Mouse (Mus musculus) thymus, postnatal 10 days (tissue): ENCODE measurements at regions not wholly inside any gene's neighbourhood (a gene's known extent, or its start where the extent isn't known, plus 50 kb on each side); places are given as distances from the start of the nearest gene placed in this dataset.
A peak's percentile ranks its signal among the peaks of the same experiment; 100 is the strongest.

Experiments
- DNase-seq, 2 experiments: peaks; one replicate each; pipeline ENCODE4 v3.0.0; 2021; ENCODE audit warnings: low spot score in 2 of 2

DNA sequence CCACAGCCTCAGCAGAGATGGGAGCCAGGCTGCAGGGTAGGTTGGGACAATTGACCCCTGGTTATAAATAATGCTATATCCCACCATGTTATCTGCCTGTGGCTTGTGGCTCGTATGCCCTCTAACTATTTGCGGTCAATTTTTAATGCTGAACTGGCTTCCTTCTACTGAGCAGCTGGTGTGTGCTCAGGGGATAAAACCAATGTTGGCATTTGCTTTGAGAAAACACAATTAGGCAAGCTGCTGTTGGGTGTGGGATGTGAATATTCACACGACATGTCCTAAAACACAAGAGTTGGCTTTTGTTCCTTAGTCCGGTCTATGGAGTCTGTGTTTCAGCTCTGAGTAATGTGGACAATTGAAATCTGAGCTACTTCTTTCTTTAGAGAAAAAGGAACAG, 123.6 kb upstream of the Npvf start:
- no peak for DNase-seq

DNA sequence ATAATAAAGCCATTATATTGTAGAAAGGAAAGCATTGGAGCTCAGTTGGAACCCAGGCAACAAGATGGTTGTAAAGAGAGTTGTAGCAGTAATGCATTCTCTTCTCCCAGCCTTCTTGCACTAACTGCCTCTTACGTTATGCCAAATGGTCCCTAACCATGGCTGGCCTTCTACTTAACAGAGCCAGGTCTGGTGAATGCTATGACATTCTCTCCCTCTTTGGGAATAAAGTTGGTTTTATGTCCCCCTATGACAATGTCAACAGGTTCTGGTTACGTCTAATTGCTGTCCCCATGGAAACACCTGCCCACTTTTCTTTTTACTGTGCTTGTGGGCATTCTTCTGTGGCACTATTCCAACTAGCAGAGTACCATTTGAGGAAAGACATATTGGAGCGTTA, 126.4 kb upstream of the Npvf start:
- no peak for DNase-seq

DNA sequence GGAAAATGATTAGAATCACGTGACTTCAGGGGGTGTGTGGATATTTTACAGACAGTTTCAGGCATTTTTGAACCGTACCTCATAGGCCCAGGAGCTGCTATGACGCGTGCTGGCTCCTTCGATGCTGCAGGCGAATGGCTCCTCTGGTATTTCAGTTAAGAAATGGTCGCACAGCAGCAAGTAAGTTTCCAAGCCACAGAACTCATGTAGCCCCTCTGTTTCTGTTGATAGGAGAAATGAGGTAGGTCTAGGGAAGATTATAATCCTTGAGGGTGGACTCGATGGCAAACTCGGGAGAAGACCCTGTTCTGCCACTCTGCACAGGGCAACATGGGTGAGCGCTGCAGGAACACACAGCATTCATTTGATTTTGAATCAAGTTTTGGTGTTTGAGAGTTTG, 127.0 kb upstream of the Npvf start:
- DNase-seq: no peak

DNA sequence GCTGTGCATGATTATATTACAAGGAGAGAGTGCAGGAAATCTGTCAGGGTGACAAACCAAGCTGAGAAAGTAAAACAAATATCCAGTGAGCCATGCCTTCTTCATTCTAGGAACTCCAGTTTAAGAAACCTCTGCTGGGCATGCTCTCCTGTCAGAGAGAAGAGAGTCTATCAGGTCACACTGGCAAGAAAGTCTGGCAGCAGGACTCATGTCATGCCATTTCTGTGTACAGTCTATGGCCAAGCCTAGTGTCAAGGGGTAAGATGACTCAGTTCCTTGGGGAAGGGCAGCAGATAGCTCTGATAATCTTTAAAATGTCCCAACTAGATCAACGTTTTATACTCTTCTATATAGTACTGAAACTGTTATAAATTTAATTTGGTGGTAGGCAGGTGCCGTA, 128.0 kb upstream of the Npvf start:
- no peak for DNase-seq

DNA sequence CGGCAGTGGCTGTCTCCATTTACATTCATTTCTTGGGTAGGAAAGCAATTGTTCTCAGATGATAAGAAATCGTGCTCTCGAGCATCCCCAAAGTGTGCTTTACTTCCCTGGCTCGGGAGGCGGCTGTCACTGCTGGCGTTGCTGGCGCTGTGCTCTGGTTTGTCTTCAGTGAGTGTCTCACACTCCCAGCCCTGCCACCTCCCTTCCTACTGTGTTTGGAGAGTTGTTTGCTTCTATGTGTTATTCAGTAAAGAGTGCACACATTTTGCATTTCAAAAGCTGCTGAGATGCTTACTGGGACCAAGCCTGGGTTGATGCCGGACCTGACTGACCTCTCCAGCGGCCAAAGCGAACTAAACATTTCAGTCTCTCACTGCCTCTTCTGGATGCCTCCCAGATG, 129.3 kb upstream of the Npvf start:
- DNase-seq: no peak

DNA sequence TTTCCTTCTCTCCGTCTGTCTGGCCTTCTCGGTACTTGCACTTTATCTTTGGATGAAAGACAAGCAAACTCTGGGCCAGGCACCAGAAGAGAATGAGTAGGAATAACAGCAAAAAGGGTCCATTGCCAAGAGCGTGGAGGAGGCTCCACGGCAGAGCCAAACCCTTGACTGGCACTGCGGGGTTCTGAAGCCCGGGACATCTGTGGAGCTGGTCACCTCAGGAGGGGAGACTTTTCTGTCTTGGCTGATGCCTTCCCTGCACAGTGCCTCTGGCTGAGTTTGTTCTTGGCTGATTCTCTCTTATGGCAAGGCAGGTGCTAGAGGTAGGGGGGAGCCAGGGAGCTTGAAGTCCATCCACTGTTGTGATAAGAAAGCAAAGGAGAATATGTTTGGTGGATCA, 130.1 kb upstream of the Npvf start:
- no peak for DNase-seq

DNA sequence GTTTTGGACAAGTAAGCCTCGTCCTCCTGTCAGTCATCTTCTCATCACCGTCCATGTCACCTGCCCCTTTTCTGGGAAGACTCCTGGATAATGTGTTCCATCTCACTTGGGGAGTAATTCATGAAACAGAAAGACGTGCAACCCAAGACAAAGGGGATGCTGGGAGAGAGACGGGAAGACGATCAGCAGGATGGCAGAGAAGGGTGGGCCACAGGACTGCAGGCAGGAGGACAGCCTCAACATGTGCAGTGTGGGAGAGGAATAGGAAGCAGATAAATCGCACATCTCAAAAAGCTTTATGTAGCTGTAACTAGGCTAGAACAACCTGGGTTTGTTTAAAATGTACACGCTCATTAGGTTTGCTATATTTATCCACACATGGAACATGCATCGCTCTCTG, 133.4 kb upstream of the Npvf start:
- no peak for DNase-seq

DNA sequence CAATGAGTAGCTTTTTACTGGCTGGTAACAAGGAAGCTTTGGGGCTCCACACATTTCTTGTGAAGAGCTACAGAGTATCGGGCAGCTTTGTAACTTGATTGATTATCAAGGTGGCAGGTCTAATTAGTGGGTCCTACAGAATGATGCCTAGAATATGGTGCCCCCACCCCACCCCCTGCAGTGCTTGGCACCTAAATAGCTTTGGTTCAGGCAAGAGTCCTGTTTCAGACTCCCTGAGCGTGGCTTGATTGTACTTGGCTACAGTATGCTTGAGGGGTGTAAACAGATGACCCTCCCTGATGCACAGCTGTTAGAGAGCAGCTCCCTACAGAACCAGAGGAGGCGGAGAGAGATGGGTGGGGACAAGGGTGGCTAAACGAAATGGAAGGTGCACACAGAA, 145.7 kb upstream of the Npvf start:
- DNase-seq: no peak

DNA sequence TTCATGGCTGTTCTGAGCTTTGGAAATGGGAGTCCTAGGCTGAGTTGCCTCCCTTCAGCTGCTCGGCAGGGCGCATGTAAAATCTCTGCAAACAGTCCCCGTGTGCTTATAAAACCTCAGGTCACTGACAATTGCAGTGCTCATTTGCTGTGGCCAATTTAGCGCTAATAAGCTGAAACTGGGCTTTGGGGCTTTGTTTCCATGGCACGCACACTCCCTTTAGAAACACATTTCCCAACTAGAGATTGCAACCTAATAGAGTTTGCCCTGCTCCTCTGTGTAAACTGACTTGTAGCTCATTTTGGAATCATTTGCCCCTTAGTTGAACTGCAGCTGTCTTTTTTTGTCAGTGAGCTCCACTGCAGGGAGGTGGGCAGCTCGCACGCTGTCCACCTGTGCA, 148.7 kb upstream of the Npvf start:
- no peak for DNase-seq

- no peak for DNase-seq
Observed at GRCm38 (mm10) chr6:50804477-50805005, 150.3 kb upstream of the Npvf start.

GRCm38 (mm10) chr6:50806376-50807077, 152.3 kb upstream of the Npvf start:
- no peak for DNase-seq

DNA sequence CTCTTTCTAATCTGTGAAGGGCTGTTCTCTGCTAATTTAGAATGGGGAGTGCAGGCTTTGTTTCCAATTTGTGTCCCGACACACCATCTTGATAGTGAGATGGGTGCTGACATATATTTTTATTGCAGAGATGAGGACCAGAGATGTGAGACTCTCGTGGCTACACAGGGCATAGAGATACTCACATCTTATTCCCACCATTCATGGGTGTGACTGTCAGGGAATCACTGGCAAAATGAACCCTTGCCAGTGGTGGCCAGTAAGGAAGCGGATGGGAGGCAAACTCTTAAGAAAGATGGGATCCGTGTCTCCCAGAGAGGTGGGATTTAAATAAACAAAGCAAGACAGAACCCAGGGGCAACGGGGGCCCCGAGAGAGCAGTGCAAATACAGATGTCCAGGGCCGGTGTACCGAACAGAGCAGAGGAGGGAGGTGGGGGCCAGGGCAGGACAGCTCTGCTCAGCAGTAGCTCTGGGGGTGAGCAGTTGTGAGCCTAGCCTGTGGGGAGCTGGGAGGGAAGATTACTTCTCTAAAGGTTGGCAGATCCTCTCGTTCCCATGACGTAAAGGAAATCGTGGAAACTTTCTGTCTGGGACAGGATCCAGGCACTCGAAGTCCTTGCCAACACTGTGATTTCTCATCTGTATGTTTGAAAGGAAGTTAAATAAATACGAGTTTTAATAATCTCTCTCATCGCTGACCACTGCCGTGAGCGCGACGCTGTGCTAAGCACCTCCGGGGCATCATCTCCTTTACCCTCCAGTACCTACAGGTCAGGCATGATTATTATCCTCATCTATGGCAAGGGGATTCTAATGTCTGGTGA, 153.2 kb upstream of the Npvf start:
- DNase-seq: no peak

DNA sequence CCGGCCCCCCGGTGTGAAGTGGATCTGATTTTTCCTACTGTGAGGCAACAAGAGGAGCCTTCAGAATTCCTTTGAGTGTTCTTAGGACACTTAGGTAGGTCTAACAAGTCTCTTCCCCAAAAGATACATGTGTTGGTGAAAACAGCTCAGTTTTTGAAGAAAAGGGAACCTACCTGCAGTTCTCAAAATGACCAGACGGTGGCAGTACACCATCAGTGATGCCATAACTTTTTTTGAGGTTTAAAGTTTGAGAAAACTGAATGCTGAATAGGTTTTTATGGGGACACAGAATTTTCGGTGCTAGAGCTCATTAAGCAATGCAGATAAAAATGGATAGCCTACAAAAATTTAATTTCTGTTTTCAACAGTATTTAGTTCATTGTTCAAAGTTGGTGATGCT, 153.9 kb upstream of the Npvf start:
- DNase-seq: peak; percentile 11 to 43

DNA sequence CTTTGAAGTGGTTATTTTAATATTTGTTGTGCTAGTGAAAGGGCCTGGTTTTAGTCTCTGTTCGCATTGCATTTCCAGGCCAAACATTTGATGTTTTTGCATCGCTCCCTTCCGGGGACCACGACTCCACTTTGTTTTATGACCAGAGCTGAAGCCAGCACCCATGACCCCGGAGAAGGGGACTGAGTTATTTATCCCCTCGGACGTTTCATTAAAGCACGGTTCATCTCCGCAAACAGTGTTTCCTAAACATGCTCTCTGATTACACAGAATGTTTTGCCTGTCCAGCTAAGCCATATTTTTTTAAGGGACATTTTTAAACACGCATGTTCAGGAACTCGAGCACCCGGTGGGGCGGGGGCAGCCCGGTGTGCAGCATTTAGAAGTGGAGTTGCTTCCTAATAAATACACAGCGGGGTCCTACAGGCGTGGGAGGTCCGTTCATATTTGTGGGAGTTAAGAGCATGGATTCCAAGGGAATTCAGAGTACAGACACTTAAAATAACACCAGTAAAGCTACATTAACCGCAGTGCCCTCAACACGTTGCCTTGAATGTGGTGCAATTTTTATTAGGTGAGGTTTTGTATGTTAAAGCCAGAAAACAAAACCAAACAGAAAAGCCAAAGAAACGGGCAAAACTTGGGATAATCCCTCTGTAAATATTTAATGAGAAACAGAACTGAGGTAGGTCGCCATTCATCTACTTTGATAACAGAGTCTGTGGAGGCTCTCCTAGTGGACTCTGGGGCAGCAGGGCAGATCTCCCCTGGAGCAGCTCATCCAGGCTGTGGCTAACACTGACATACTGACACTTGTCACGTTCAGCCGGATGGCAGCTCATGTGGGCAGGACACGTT, 154.8 kb upstream of the Npvf start:
- DNase-seq: no peak

DNA sequence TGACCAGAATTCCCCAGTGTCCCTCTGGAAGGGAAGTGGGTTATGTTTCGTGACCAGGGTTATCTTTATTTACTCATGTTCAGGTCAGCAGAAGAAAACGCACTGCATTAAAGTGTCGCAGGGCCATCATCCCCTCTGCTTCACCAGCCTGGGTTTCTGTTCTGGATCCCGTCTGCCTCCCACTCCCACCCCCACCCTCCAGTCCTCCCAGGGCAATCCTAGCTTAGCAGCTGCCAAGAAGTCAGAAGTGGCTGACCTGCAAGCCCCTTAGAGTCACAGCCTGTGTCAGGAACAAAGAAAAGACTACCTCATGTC, 155.4 kb upstream of the Npvf start:
- no peak for DNase-seq

DNA sequence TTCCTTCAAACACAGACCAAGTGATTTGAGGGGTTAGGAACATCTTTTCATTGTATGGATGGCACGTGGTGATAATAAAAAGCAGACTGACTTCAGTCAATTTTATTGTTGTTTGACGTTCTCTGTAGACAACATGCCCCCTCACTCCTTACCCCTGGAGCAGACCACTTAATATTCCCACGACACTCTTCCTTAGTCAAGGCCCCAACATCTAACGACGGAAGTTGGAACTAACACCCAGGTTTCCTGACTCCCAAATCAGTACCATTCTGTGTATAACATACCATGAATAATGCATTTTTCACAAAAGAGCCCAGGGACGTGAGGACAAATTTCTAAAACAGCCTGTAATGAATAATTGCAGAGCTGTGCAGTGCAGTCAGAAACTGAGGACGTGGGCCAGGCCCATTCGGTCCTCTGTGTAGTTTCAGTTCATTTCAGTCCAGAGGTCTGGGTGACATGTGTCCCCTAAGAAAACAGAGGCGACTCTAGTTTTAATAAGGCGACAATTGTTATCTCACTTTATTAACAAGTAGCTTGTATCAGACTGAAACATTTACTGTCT, 160.8 kb upstream of the Npvf start:
- DNase-seq: no peak

GRCm38 (mm10) chr6:50815579-50815978, 161.3 kb upstream of the Npvf start:
- DNase-seq: no peak

- no peak for DNase-seq
Observed at GRCm38 (mm10) chr6:50817430-50817829, 163.2 kb upstream of the Npvf start.

DNA sequence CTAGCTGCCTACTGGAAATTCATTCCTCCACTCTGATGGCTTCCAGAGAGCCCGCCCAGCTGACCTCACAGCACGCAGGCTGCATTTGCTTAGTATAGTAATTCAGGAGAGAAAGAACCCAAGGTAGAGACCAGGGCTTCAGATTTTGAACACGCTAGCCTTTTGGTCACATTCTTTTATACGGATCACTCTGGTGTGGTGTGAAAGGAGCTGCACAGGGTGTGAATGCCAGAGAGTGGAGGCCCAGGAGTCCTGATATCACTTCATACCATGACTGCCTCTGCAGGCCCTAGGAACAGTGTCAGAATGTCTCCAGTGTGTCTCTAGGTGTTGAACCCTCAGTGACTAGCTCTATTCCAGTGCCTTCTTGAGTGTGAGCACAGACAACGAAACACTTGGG, 164.2 kb upstream of the Npvf start:
- no peak for DNase-seq

GRCm38 (mm10) chr6:50818891-50819541, 164.8 kb upstream of the Npvf start:
- DNase-seq: no peak

DNA sequence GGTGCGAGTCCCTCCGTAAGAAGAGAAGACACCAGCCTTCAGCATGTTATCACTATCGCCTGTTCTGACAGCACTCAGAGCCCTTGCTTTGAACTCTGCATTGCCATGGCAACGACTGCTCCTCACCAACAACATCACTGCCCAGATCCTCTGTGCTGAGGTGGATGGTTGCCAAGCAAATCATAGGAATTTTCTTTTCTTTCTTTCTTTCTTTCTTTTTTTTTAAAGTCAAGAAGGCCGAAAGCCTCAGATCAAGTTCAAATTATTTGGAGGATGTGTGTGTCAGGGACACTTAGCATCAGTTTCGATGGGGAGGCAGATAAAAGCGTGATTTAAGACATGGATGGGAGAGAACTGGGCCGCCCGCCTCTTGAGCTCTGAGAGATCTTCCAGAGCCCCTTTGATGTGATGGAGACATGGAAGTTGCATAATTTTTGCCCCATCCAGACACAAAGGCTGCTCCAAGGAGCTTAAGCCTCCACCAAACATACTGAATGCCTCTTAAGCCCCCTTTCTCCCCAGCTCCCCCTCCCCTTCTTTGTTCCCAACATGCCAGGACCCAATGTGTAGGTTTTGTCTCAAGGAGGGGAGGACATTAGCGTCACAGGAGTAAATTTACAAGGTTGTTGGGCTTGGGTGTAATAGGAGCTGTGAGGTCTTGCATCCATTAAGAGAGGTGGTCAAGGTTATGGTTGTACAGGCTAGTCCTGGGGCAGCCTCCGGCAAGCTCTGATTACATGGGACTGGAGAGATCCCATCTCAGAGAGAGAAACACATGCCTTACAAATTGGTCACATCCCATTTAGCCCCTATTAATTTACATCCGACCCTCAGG, 167.4 kb upstream of the Npvf start:
- DNase-seq: no peak
